Mouse (Mus musculus) neural tube, embryonic 14.5 days (tissue): Measurements from ENCODE around the gene Lix1l. TPM values are rescaled to one million over a fixed set of nuclear protein-coding genes. Genes with fewer than 3 reads are reported as not detected.
A peak's percentile ranks its signal among the peaks of the same experiment; 100 is the strongest.

Experiments
- ATAC-seq: fragments of 200-750 bp; cut with Nextera tagmentation; 2 replicates; pipeline ENCODE4 v1.8.0; 2017; ENCODE audit warnings: low read depth, mild to moderate bottlenecking, moderate TSS enrichment, moderate library complexity
- H3K27ac ChIP-seq: fragments of 300-500 bp; sonication (generic); 2 replicates; pipeline ENCODE4 v1.5.1; 2014; ENCODE audit warnings: low read depth, mild to moderate bottlenecking, control low read depth, low read length, moderate library complexity, mixed read lengths
- H3K27me3 ChIP-seq: fragments of 300-500 bp; sonication (generic); 2 replicates; pipeline ENCODE4 v1.6.1; 2014; ENCODE audit warnings: low read length; ENCODE audit not compliant: control insufficient read depth, insufficient read depth
- H3K36me3 ChIP-seq: fragments of 300-500 bp; sonication (generic); 2 replicates; pipeline ENCODE4 v1.6.1; 2014; ENCODE audit warnings: low read length, mixed read lengths; ENCODE audit not compliant: control insufficient read depth, insufficient read depth
- H3K4me1 ChIP-seq: fragments of 300-500 bp; sonication (generic); 2 replicates; pipeline ENCODE4 v1.6.1; 2014; ENCODE audit warnings: low read length; ENCODE audit not compliant: control insufficient read depth, insufficient read depth
- H3K4me2 ChIP-seq: fragments of 300-500 bp; sonication (generic); 2 replicates; pipeline ENCODE4 v1.6.1; 2014; ENCODE audit warnings: mild to moderate bottlenecking, low read depth, low read length, control low read depth
- H3K4me3 ChIP-seq: fragments of 300-500 bp; sonication (generic); 2 replicates; pipeline ENCODE4 v1.5.1; 2014; ENCODE audit warnings: low read depth, low read length, control low read depth, mixed read lengths
- H3K9ac ChIP-seq: fragments of 300-500 bp; sonication (generic); replicated peaks from 2 replicates; pipeline ENCODE4 v1.6.1; 2014; ENCODE audit warnings: low read depth, mild to moderate bottlenecking, control low read depth, low read length, mixed read lengths
- H3K9me3 ChIP-seq: fragments of 300-500 bp; sonication (generic); 2 replicates; pipeline ENCODE4 v1.6.1; 2016; ENCODE audit warnings: low read length; ENCODE audit not compliant: control insufficient read depth
- WGBS: fragments of 180-500 bp; shearing (Covaris S2); extraction: QIAGEN DNeasy Blood & Tissue Kit; methylation state at CpG from one replicate; pipeline ENCODE4 v1.1.7; 2014; 5-methylcytosine and 5-hydroxymethylcytosine counted together
- polyA plus RNA-seq: library from polyadenylated mRNA; unstranded; fragments of >200 nt; fragmentation: Nextera tagmentation; extraction: Ambion mirVana; gene quantifications from 2 replicates; pipeline ENCODE4 v1.2.1, GENCODE M21; 2014

Gene Lix1l
- polyA plus RNA-seq, 1 experiment from 2014 or later: 7.6 TPM

DNA sequence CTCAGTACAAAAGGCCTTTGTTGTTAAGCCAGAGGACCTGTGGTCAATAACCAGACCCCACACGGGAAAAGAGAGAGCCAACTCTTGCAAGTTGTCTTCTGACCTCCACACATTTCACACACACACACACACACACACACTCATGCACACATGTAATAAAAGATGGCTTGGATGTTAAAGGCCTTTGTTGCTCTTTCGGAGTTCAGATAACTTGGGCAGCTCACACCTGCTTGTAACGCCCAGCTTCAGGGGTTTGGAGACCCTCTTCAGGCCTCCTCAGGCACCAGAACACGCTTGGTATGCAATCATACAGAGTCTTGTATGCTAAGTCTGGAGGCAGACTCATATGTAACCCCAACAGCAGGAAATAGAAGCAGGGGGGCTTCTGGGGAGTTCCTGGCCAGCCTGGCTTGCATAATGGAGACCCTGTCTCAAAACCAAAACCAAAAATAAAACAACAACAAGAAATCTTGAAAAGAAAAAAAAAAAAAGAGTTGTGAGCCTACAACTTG, 21.7 kb upstream of the Lix1l start:
- H3K27ac ChIP-seq: no peak overlapping the region
- H3K27me3 ChIP-seq: no peaks in the 10 kb centered on the region
- no peak for ATAC-seq
- peaks cover 13% of the 10 kb centered on the region for H3K4me1 ChIP-seq
- H3K4me2 ChIP-seq: no peak overlapping the region
- no peaks in the 10 kb centered on the region for H3K9me3 ChIP-seq
- H3K36me3 ChIP-seq: no peaks in the 10 kb centered on the region
- no peak overlapping the region for H3K4me3 ChIP-seq
- WGBS: 75% methylated on average over 4 of the region's 4 CpGs
- no peak overlapping the region for H3K9ac ChIP-seq

DNA sequence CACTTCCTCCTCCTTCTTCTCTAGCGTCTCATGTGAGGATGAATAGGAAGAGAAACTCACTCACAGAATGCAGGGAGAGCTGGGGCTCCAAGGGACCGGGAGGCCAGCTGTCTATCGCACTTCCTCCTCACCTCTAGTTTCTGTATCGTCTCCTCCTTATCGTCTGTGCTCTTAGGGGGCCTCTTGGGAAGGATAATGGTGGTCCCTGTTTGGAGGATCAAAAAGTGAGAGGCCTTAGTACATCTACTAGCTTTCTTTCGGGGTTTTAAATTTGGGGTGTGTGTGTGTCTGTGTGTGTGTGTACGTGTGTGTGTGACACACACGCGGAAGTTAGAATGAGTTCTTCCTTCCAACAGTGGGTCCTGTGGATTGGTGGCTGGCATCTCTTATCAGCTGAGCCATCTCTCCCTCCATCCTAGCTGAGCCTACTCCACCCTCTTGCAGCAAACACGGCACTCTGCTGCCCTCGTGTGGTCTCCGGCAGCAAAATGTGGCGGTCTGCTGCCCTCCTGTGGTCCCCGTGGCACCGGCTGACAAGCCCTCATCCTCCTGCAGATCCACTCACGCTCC, 21.0 kb upstream of the Lix1l start:
- H3K4me1 ChIP-seq: peaks cover 13% of the 10 kb centered on the region
- 10% methylated on average over 16 of the region's 16 CpGs for WGBS
- H3K27ac ChIP-seq: 0 out of 2 replicates have a peak overlapping the region, but pooled peaks have one; percentile 16
- peak; percentile 72 for ATAC-seq
- H3K9ac ChIP-seq: peak overlapping the region; percentile 11; the same call in 1 of the 2 replicates
- H3K36me3 ChIP-seq: no peaks in the 10 kb centered on the region
- H3K4me2 ChIP-seq: peak overlapping the region; percentile 51
- 0 out of 2 replicates have a peak overlapping the region, but pooled peaks have one; percentile 19 for H3K4me3 ChIP-seq
- no peaks in the 10 kb centered on the region for H3K27me3 ChIP-seq
- H3K9me3 ChIP-seq: no peaks in the 10 kb centered on the region

DNA sequence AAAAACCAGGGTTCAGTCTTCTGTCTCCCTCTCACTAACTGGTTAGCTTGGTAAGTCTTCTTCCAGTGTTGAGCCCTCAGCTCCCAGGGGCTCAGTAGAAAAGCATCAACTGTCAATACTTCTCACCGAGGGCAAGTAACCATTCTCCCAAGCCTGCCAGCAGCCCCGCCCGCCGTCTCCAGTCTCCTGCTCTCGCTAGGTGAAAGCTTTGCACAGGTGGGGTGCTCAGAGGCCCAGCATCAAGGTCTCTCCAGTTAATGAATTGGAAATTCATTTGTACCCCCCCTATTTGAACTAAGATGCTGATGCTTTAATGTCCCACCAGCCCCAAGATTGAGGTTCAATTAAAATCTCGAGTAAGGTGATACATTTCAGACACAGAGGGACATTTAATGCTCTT, 19.8 kb upstream of the Lix1l start:
- H3K36me3 ChIP-seq: no peaks in the 10 kb centered on the region
- H3K27me3 ChIP-seq: no peaks in the 10 kb centered on the region
- no peaks in the 10 kb centered on the region for H3K9me3 ChIP-seq
- no peak overlapping the region for H3K9ac ChIP-seq
- H3K4me1 ChIP-seq: peaks cover 12% of the 10 kb centered on the region
- H3K27ac ChIP-seq: no peak overlapping the region
- no peak overlapping the region for H3K4me2 ChIP-seq
- no peak for ATAC-seq
- 58% methylated on average over 6 of the region's 6 CpGs for WGBS
- no peak overlapping the region for H3K4me3 ChIP-seq

DNA sequence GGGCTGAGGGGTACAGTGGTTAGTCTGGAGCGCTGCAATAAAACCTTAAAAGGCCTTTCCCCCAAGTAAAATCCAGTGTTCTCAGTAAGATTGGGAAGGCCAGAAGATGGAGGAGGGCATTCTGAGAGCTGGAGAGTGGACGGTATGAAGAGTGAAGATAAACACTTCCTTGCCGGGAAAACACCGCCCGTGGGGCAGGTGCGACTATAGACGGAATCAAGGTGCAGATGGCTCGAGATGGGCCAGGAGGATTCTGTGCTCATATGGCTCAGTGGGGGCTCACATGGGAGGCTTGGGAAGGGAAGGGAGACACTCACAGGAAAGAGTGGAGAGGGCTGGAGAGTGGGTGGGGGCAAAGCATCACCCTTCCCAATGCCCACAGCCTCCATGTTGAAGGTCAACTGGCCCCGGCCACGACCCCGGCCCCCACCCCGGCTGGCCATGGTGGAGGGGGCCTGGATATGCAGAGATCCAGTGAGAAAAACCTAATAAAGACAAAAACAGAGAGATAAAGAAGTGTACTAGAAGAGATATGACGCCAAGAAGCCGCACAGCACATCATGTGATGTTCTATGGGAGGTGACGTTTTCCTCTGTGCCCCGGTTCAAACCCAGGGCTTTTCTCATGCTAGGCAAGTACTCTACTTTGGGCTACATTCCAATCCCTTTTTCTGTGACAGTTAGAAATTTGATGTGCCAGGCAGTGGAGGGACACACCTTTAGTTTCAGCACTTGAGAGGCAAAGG, 19.0 kb upstream of the Lix1l start:
- H3K36me3 ChIP-seq: no peaks in the 10 kb centered on the region
- no peaks in the 10 kb centered on the region for H3K9me3 ChIP-seq
- no peaks in the 10 kb centered on the region for H3K27me3 ChIP-seq
- H3K4me2 ChIP-seq: no peak overlapping the region
- peaks cover 7% of the 10 kb centered on the region for H3K4me1 ChIP-seq
- 86% methylated on average over 16 of the region's 16 CpGs for WGBS
- no peak overlapping the region for H3K27ac ChIP-seq
- no peak overlapping the region for H3K9ac ChIP-seq
- no peak overlapping the region for H3K4me3 ChIP-seq
- no peak for ATAC-seq

DNA sequence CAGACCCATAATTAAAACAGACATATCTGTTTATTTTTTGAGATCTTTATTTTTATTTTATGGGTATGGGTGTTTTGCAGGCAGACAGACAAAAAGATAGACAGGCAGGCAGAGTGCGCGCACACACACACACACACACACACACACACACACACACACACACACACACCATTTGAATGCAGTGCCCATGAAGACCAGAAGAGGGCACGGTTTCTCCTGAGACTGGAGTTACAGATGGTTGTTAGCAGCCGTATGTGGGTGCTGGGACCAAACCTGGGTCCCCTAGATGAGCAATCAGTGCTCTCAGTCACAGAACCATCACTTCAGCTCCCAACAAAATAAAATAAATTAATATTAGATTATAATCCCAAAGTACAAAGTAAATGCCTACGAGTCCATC, 17.6 kb upstream of the Lix1l start:
- H3K4me3 ChIP-seq: no peak overlapping the region
- H3K4me1 ChIP-seq: peaks cover 3% of the 10 kb centered on the region; the same call in 1 of the 2 replicates
- 91% methylated on average over 5 of the region's 5 CpGs for WGBS
- no peaks in the 10 kb centered on the region for H3K27me3 ChIP-seq
- ATAC-seq: no peak
- H3K9me3 ChIP-seq: no peaks in the 10 kb centered on the region
- H3K9ac ChIP-seq: no peak overlapping the region
- H3K36me3 ChIP-seq: no peaks in the 10 kb centered on the region
- no peak overlapping the region for H3K27ac ChIP-seq
- H3K4me2 ChIP-seq: no peak overlapping the region

DNA sequence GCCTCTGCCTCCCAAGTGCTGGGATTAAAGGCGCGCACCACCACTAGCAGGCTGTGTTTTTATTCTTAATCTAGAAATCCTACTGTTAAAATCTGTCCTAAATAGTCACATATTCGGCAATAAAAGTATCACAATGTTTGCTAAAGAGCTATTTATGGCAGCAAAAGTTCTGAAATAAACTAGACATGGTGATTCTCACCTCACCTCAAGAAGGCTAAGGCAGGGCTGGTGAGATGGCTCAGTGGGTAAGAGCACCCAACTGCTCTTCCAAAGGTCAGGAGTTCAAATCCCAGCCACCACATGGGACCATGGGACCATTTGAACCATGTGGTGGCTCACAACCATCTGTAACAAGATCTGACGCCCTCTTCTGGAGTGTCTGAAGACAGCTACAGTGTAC, 10.3 kb upstream of the Lix1l start:
- Histone ChIP-seq H3K9me3 (no peaks in the 10 kb centered on the region), H3K4me3 (no peak overlapping the region), H3K4me2 (no peak overlapping the region), H3K9ac (no peak overlapping the region), H3K27ac (no peak overlapping the region), H3K36me3 (no peaks in the 10 kb centered on the region), H3K27me3 (no peaks in the 10 kb centered on the region), H3K4me1 (peaks cover 10% of the 10 kb centered on the region)
- ATAC-seq: no peak
- 85% methylated on average over 4 of the region's 4 CpGs for WGBS

DNA sequence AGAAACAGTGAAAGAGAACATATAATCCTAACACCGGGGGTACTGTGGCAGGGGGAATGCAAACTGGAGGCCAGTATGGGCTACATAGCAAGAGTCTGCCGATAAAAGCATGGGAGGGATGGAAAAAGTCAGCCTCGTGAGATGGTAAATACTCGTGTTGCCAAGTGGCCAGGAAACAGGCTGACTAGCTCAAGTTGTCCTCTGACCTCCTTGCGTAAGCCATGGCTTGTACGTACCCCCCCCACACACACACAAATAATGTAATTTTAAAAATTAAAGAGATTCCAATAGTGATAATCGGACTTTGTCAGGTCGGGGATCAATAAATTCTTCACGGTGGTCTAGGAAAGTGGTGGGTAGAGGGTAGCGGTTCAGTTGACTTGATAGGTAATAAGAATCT, 7.6 kb upstream of the Lix1l start:
- H3K9ac ChIP-seq: peak overlapping the region; percentile 58
- no peaks in the 10 kb centered on the region for H3K27me3 ChIP-seq
- no peak for ATAC-seq
- no peaks in the 10 kb centered on the region for H3K36me3 ChIP-seq
- peaks cover 23% of the 10 kb centered on the region for H3K4me1 ChIP-seq
- under 1% methylated on average over 10 of the region's 10 CpGs for WGBS
- H3K4me2 ChIP-seq: peak overlapping the region; percentile 73
- H3K27ac ChIP-seq: peak overlapping the region; percentile 82
- no peaks in the 10 kb centered on the region for H3K9me3 ChIP-seq
- H3K4me3 ChIP-seq: peak overlapping the region; percentile 57

DNA sequence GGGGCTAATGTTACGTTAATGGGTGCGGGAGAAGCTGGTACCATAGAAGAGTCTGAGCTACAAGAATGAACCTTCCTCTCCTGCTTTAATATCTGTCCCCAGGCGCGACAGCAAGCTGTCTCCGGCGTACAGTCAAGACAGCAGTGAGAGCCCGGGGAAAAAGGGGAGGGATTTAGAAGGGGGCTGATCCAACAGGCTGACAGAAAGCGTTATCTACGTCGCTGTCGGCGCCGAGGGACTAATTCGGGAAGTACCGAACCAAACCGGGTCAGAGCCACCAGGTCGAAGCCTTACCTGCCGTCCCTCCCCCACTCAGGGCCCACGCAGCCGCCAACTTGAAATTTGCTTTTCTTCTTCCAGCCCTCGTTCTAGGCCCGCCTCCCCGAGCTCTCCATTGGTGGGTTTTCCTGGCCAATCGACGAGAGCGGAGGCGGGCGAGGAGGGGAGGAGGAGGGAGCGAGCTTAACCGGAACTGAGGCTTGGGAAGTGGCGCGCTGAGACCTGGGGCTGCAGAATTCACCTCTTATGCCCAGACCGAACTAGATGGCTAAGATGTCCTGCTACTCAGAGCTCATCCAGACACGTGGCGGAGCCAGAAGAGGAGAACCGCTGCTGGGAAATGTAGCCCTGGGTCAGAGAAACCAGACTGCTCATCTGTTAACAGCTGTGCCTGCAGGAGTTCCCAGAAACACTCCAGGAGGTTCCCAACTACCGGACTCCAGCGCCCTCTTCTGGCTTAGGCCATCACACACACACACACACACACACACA, 7.0 kb upstream of the Lix1l start, which contains the start of gene Polr3gl:
TSS of gene Polr3gl (minus strand) at position 392 of the 771 bp plus-strand sequence.
- peak within 1 kb of the TSS; percentile 57 for H3K4me3 ChIP-seq
- WGBS: under 1% methylated on average over 35 of the region's 38 CpGs
- peak within 1 kb of the TSS; percentile 73 for H3K4me2 ChIP-seq
- H3K27me3 ChIP-seq: no peaks in the 10 kb centered on the region
- H3K27ac ChIP-seq: peak within 1 kb of the TSS; percentile 82
- H3K9me3 ChIP-seq: no peaks in the 10 kb centered on the region
- peak; percentile 87 for ATAC-seq
- H3K4me1 ChIP-seq: peaks cover 23% of the 10 kb centered on the region
- H3K9ac ChIP-seq: peak within 1 kb of the TSS; percentile 58
- no peaks in the 10 kb centered on the region for H3K36me3 ChIP-seq
